Mouse (Mus musculus) ES-E14 (cell line): Measurements from ENCODE around the gene Scn8a.

Experiments used
- HCFC1 ChIP-seq: IDR thresholded peaks from 2 replicates; pipeline ENCODE4 v1.6.1; 2012; ENCODE audit warnings: low read length, inconsistent platforms, borderline replicate concordance; ENCODE audit not compliant: insufficient read depth
- ZNF384 ChIP-seq: IDR thresholded peaks from 2 replicates; pipeline ENCODE4 v1.6.1; 2012; ENCODE audit warnings: low read depth, low read length, inconsistent platforms

DNA sequence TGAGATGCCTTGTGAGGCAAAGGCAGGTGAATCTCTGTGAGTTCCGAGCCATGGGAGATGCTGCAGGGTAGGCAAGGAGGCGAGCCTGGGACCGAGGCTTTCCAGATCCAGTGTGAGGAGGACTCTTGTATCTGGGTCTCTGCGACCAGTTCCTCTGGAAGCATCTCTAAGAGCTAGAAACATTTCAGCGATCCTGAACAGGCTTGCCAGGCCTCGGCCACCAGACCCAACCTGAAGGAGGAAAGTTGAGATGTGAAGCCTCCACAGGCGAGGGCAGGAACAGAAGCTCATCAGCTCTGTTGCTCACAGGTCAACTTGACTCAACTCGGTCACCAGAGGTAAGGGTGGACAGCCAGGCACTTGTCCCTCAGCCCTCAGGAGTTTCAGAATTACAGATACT lies 221.9 kb downstream of the Scn8a start:
- no peak for TF ChIP-seq ZNF384
- no peak for TF ChIP-seq HCFC1
